Mouse (Mus musculus) adrenal gland, adult 18-20 months (tissue): Measurements from ENCODE around the gene Olfr887. TPM values are rescaled to one million over a fixed set of nuclear protein-coding genes. Genes with fewer than 3 reads are reported as not detected.

Experiments
- DNase-seq, 2 experiments: peaks; one replicate each; pipeline ENCODE4 v3.0.0; 2021 to 2022; ENCODE audit warnings: low spot score in 2 of 2
- long read RNA-seq, 2 experiments: library from polyadenylated mRNA; stranded (forward); transcript quantifications; one replicate each; pipeline ENCODE4 v2.0.0; 2021
- total RNA-seq, 2 experiments: library from RNA; stranded (reverse); gene quantifications; 1 replicate in 1 of 2; 2 replicates in 1 of 2; pipeline ENCODE4 v1.2.3; 2021

Gene Olfr887
- not detected for total RNA-seq
- long read RNA-seq, experiment 1: 0 reads
- long read RNA-seq, experiment 2: 0 reads

DNA sequence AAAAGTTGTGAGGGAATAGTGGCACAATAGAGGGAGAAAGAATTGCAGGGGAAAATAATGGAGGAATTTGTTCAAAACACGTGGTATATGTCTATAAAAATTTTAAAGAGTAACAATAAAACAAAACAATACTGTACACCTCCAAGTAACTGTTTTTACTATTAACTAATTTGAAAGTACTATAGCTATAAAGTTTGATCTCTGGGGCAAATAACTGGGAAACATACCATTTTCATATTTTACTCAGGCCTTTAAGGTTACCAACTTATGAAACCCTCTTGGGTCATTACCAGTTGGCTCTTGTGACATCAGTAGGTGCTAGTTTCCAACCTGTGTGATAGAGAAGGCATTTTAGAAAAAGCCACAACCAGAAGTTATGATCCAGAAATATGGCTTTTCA lies at the start of gene Olfr887:
Gene Olfr887, plus strand, starts transcription at position 301 of the 400 bp plus-strand sequence.
- DNase-seq: no peak

- DNase-seq: no peak
Observed at GRCm38 (mm10) chr9:38046255-38046654, 37.6 kb upstream of the Olfr887 start, which contains the start of gene Olfr884. Gene Olfr884, plus strand, starts transcription at chr9:38046555.

DNA sequence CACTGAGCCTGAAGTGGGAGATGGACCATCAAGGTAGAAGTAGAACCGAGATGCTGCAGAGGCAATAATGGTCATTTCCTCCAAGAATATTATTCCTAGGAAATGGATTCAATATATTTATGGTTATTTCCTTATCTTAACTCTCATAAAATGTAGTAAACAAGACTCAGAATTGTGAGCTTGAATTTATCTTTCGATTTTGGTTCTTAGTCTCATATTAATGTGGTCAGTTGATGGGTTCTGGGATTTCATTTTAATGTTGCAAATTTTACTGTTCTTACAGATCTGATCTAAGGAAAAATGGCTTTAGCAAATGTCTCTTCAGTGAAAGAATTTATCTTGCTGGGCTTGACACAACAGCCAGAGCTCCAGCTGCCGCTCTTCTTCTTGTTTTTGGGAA lies 22.9 kb upstream of the Olfr887 start, which contains the start of gene Olfr885:
Gene Olfr885, plus strand, starts transcription at position 301 of the 400 bp plus-strand sequence.
- DNase-seq: no peak

- no peak for DNase-seq
Observed at GRCm38 (mm10) chr9:38107828-38108227, 24.0 kb downstream of the Olfr887 start, which contains the start of gene Olfr888. Gene Olfr888, plus strand, starts transcription at chr9:38108128.

DNA sequence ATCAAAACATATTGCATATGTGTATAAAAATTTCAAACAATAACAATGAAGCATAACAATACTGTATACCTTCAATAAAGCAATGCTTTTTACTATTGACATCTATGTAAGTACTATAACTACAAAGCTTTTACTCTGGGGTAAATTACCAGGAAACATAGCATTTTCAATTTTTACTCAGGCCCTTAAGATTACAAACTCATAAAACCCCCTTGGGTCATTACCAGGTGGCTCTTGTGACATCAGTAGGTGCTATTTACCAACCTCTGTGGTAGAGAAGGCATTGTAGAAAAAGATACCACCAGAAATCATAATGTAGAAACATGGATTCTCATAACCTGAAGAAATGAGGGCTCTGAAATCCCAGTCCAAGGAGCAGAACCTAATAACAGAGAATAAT lies 31.0 kb downstream of the Olfr887 start, which contains the start of gene Olfr889:
Gene Olfr889, plus strand, starts transcription at position 301 of the 400 bp plus-strand sequence.
- no peak for DNase-seq

Other genes with a start within 250 kb of the Olfr887 start
- under 1 TPM in 1 of 2 experiments, not detected in 1; 0.40 TPM for gene Olfr877, start 229.8 kb upstream of the Olfr887 start, total RNA-seq
- not detected for gene Olfr145, start 187.3 kb upstream of the Olfr887 start, total RNA-seq
- gene Olfr878, start 166.2 kb upstream of the Olfr887 start, total RNA-seq: not detected
- gene Olfr881, start 92.2 kb upstream of the Olfr887 start, total RNA-seq: not detected
- not detected for gene Olfr883, start 58.3 kb upstream of the Olfr887 start, total RNA-seq
- not detected for gene Olfr884, start 37.5 kb upstream of the Olfr887 start, total RNA-seq
- not detected for gene Olfr885, start 22.8 kb upstream of the Olfr887 start, total RNA-seq
- gene Olfr888, start 24.1 kb downstream of the Olfr887 start, total RNA-seq: not detected
- gene Olfr889, start 31.1 kb downstream of the Olfr887 start, total RNA-seq: under 1 TPM; 0.10 to 0.35 TPM
- not detected for gene Olfr890, start 58.4 kb downstream of the Olfr887 start, total RNA-seq
- not detected for gene Olfr891, start 96.7 kb downstream of the Olfr887 start, total RNA-seq
- not detected for gene Olfr893, start 124.3 kb downstream of the Olfr887 start, total RNA-seq
- gene Olfr894, start 134.0 kb downstream of the Olfr887 start, total RNA-seq: not detected
- gene Olfr143, start 168.7 kb downstream of the Olfr887 start, total RNA-seq: not detected
- gene Olfr895, start 183.8 kb downstream of the Olfr887 start, total RNA-seq: not detected
- gene Olfr896-ps1, start 207.0 kb downstream of the Olfr887 start, total RNA-seq: not detected
- not detected for gene Olfr25, start 245.0 kb downstream of the Olfr887 start, total RNA-seq